Mouse (Mus musculus) hematopoietic multipotent progenitor cell, adult 10-12 weeks (in vitro differentiated cells): Measurements from ENCODE around the gene P2rx5. TPM values are rescaled to one million over a fixed set of nuclear protein-coding genes. Genes with fewer than 3 reads are reported as not detected.

Source experiments
- polyA plus RNA-seq: library from polyadenylated mRNA; stranded (reverse); fragments of >175 nt; gene quantifications from 2 replicates; pipeline ENCODE4 v1.2.3, GENCODE M21; 2012; ENCODE audit warnings: low replicate concordance

Gene P2rx5
- polyA plus RNA-seq = 0.06 and 0.07 TPM in 2 replicates

DNA sequence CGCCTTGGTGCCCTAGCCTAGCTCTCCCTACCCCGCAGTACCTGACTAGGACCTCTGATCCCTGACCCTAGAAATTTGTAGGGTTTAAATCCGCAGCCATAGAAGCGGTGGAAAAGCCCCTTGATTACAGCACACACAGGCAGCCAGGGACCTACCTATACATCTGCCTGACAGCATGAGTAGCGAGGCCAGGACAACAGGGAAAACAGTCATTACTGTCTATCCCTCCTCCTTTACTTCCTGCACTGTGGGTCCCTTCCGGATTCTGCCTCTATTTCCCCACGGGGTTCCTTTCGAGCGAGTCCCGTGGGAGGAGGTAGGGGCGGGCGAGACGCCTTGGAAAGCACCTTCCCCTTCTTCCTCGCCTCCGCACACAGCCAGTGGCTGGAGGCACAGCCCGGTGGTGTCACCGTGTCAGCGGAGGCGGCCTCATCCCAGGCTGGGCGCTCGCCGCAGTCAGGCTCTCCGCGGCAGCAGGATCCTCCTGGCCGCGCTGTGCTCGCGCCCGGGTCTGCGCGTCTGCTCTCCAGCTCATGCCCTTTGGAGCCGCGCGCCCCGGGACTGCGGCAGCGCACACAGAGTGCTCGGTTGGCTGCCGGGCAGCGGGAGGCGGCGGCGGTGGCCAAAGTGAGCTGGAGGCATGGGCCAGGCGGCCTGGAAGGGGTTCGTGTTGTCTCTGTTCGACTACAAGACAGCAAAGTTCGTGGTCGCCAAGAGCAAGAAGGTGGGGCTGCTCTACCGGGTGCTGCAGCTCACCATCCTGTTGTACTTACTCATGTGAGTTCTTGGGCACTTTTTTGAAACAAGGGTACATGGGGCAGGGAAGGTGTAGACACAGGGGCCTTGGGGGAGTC, at the start of gene P2rx5:
P2rx5 (plus strand) TSS at position 465 of the 854 bp plus-strand sequence.

DNA sequence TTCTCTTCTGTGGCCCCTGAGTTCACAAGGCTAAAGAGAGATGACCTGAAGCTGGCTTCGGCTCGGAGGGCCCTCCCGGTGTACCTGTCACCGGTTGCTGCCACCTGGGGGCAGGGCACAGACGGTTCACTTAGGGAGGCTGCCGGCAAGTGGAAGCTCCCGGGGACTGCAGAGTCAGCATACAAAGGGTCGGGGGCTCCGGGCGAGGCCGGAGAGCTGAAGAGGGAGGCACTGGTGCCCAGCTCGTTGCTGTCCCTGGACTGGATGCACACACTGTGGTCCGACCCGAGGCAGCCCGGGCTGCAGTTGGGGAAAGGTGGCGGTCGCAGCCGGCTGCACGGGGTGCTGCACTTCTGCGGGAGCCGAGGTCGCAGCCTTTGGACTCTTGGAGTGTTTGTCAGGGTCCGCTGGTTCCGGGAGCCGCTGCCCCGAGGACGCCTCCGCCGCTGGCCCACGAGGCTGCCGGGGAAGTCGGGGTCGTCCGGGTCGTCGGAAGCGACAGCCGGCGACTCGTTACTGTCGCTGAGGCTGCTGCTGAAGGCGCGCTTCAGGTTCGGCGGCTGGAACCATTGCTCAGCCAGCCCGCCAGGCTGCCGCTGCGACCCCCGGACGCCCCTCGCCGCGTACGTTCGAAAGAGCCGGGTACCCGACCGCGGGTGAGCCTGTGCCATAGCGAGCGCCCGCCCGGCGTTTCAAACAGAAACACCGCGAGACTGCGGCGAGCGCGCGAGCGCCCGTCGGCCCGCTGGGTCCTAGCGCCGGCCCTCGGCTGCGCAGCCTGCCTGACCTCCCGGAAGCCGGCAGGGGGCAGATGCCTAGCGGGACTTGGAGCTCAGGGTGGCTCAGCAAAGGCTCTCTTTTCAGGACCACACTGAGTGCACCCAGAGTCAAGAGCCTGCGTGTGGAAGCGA, 22.4 kb upstream of the P2rx5 start, which contains the start of gene Haspin:
Haspin (minus strand) TSS at position 704 of the 911 bp plus-strand sequence.

GRCm38 (mm10) chr11:73176608-73177508, 16.6 kb downstream of the P2rx5 start, which contains the start of the genes Emc6 and Tax1bp3:
Emc6 (minus strand) TSS chr11:73177037.
Tax1bp3 (plus strand) TSS chr11:73177083.

GRCm38 (mm10) chr11:73198603-73199229, 38.5 kb downstream of the P2rx5 start, which contains the start of gene Ctns:
Ctns (minus strand) TSS chr11:73199042.

DNA sequence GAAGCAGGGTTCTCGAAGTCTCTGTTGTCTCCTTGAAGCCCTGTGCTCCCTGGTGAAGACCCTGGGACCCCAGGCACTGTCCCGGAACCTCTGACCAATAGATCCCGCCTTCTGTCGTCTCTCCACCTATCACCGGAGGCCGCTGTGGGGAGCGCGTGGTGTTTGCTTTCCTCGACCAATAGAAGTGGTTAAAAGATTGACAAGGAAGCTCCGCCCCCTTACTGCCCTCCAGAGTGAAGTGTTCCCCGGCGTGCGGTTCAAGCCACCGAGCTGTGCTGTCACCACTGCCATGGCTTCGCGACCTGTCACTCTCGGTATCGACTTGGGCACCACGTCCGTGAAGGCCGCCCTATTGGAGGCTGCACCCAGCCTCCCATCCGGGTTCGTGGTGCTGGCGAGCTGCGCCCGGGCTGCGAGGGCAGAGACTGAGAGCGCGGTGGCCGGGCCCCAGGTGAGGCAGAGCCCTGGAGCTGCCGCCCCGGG, 39.0 kb downstream of the P2rx5 start, which contains the start of gene Shpk:
Shpk (plus strand) TSS at position 231 of the 483 bp plus-strand sequence.

Other genes starting within 250 kb of the P2rx5 start
- 280 and 291 TPM in 2 replicates for gene Atp2a3, start 199.3 kb upstream of the P2rx5 start, polyA plus RNA-seq
- gene P2rx1, start 161.3 kb upstream of the P2rx5 start, polyA plus RNA-seq = 0.67 and 1.9 TPM in 2 replicates
- 2.5 and 3.9 TPM in 2 replicates for gene Camkk1, start 141.4 kb upstream of the P2rx5 start, polyA plus RNA-seq
- 3.7 and 3.8 TPM in 2 replicates for gene Ncbp3, start 112.6 kb upstream of the P2rx5 start, polyA plus RNA-seq
- 2.7 and 4.2 TPM in 2 replicates for gene Itgae, start 69.8 kb upstream of the P2rx5 start, polyA plus RNA-seq
- 5.5 and 8.6 TPM in 2 replicates for gene Haspin, start 22.1 kb upstream of the P2rx5 start, polyA plus RNA-seq
- 149 and 201 TPM in 2 replicates for gene Emc6, start 16.6 kb downstream of the P2rx5 start, polyA plus RNA-seq
- 3.0 and 9.9 TPM in 2 replicates for gene Tax1bp3, start 16.7 kb downstream of the P2rx5 start, polyA plus RNA-seq
- 2.1 and 10.2 TPM in 2 replicates for gene Ctns, start 38.6 kb downstream of the P2rx5 start, polyA plus RNA-seq
- 1.7 and 1.9 TPM in 2 replicates for gene Shpk, start 39.0 kb downstream of the P2rx5 start, polyA plus RNA-seq
- gene Trpv1, start 73.9 kb downstream of the P2rx5 start, polyA plus RNA-seq = not detected in 2 replicates
- not detected in 2 replicates for gene Trpv3, start 107.0 kb downstream of the P2rx5 start, polyA plus RNA-seq
- 0.11 TPM in 1 of 2 replicates, not detected in the other for gene Aspa, start 169.2 kb downstream of the P2rx5 start, polyA plus RNA-seq
- gene Gm49340, start 169.3 kb downstream of the P2rx5 start, polyA plus RNA-seq = not detected in 2 replicates
- gene Spata22, start 169.3 kb downstream of the P2rx5 start, polyA plus RNA-seq = not detected in 2 replicates
- gene Olfr20, start 190.4 kb downstream of the P2rx5 start, polyA plus RNA-seq = not detected in 2 replicates
- gene Olfr376, start 210.8 kb downstream of the P2rx5 start, polyA plus RNA-seq = not detected in 2 replicates
- not detected in 2 replicates for gene Olfr1, start 239.2 kb downstream of the P2rx5 start, polyA plus RNA-seq